Mouse (Mus musculus) embryonic facial prominence, embryonic 15.5 days (tissue): ENCODE measurements around the gene Yap1. TPM values are rescaled to one million over a fixed set of nuclear protein-coding genes. Genes with fewer than 3 reads are reported as not detected.

Experiments used
- ATAC-seq: fragments of 200-750 bp; cut with Nextera tagmentation; 2 replicates; pipeline ENCODE4 v1.8.0; 2017; ENCODE audit warnings: low read depth, moderate TSS enrichment; ENCODE audit not compliant: insufficient number of reproducible peaks, low FRiP score, low TSS enrichment
- H3K27ac ChIP-seq: fragments of 300-500 bp; sonication (generic); replicated peaks from 2 replicates; pipeline ENCODE4 v1.5.1; 2015; ENCODE audit warnings: mild to moderate bottlenecking, inconsistent platforms
- H3K27me3 ChIP-seq: fragments of 300-500 bp; sonication (generic); 2 replicates; pipeline ENCODE4 v1.6.1; 2015; ENCODE audit warnings: inconsistent platforms
- H3K36me3 ChIP-seq: fragments of 300-500 bp; sonication (generic); 2 replicates; pipeline ENCODE4 v1.6.1; 2015; ENCODE audit warnings: mild to moderate bottlenecking, inconsistent platforms
- H3K4me1 ChIP-seq: fragments of 300-500 bp; sonication (generic); 2 replicates; pipeline ENCODE4 v1.6.1; 2015; ENCODE audit warnings: inconsistent platforms
- H3K4me2 ChIP-seq: fragments of 300-500 bp; sonication (generic); replicated peaks from 2 replicates; pipeline ENCODE4 v1.6.1; 2015; ENCODE audit warnings: mild to moderate bottlenecking, inconsistent platforms
- H3K4me3 ChIP-seq: fragments of 300-500 bp; sonication (generic); replicated peaks from 2 replicates; pipeline ENCODE4 v1.5.1; 2015; ENCODE audit warnings: mild to moderate bottlenecking, inconsistent platforms
- H3K9ac ChIP-seq: fragments of 300-500 bp; sonication (generic); 2 replicates; pipeline ENCODE4 v1.6.1; 2015; ENCODE audit warnings: inconsistent platforms
- H3K9me3 ChIP-seq: fragments of 300-500 bp; sonication (generic); replicated peaks from 2 replicates; pipeline ENCODE4 v1.6.1; 2016; ENCODE audit warnings: inconsistent platforms
- WGBS: fragments of 180-500 bp; shearing (Covaris S2); methylation state at CpG from one replicate; pipeline ENCODE4 v1.1.7; 2015; 5-methylcytosine and 5-hydroxymethylcytosine counted together
- polyA plus RNA-seq: library from polyadenylated mRNA; unstranded; fragments of >200 nt; fragmentation: Nextera tagmentation; extraction: Ambion mirVana; gene quantifications from 2 replicates; pipeline ENCODE4 v1.2.1, GENCODE M21; 2015

Gene Yap1
- polyA plus RNA-seq, 1 experiment from 2014 or later = 49.0 TPM

GRCm38 (mm10) chr9:7971993-7972392, 32.4 kb downstream of the Yap1 start:
- no peak overlapping the region for H3K9ac ChIP-seq
- no peak overlapping the region for H3K27ac ChIP-seq
- no peaks in the 10 kb centered on the region for H3K9me3 ChIP-seq
- no peak overlapping the region for H3K4me2 ChIP-seq
- no peak for ATAC-seq
- 0 out of 2 replicates have a peak, but pooled peaks cover 8% of the 10 kb centered on the region for H3K4me1 ChIP-seq
- H3K4me3 ChIP-seq = no peak overlapping the region
- H3K27me3 ChIP-seq = no peaks in the 10 kb centered on the region
- peaks cover 20% of the 10 kb centered on the region for H3K36me3 ChIP-seq
- 75% methylated on average over 2 of the region's 2 CpGs for WGBS

GRCm38 (mm10) chr9:7967980-7968379, 36.4 kb downstream of the Yap1 start:
- H3K27ac ChIP-seq = no peak overlapping the region
- H3K9ac ChIP-seq = no peak overlapping the region
- H3K4me1 ChIP-seq = peaks cover 22% of the 10 kb centered on the region
- H3K9me3 ChIP-seq = no peaks in the 10 kb centered on the region
- no peaks in the 10 kb centered on the region for H3K27me3 ChIP-seq
- H3K4me3 ChIP-seq = no peak overlapping the region
- 89% methylated on average over 1 of the region's 1 CpGs for WGBS
- peaks cover 20% of the 10 kb centered on the region; the same call in 1 of the 2 replicates for H3K36me3 ChIP-seq
- H3K4me2 ChIP-seq = no peak overlapping the region
- ATAC-seq = no peak

- H3K27ac ChIP-seq = no peak overlapping the region
- H3K4me1 ChIP-seq = peaks cover 45% of the 10 kb centered on the region
- no peak overlapping the region for H3K4me3 ChIP-seq
- H3K9me3 ChIP-seq = no peaks in the 10 kb centered on the region
- 59% methylated on average over 3 of the region's 3 CpGs for WGBS
- H3K9ac ChIP-seq = no peak overlapping the region
- H3K4me2 ChIP-seq = no peak overlapping the region
- no peaks in the 10 kb centered on the region for H3K27me3 ChIP-seq
- ATAC-seq = no peak
- peaks cover 15% of the 10 kb centered on the region; the same call in 1 of the 2 replicates for H3K36me3 ChIP-seq
Measured at GRCm38 (mm10) chr9:7965590-7965989, 38.8 kb downstream of the Yap1 start.

- Histone ChIP-seq H3K27me3 (no peaks in the 10 kb centered on the region), H3K9ac (no peak overlapping the region), H3K4me1 (peaks cover 53% of the 10 kb centered on the region), H3K27ac (no peak overlapping the region), H3K4me2 (no peak overlapping the region), H3K9me3 (no peaks in the 10 kb centered on the region), H3K4me3 (no peak overlapping the region), H3K36me3 (peaks cover 15% of the 10 kb centered on the region; the same call in 1 of the 2 replicates)
- WGBS = 77% methylated on average over 2 of the region's 2 CpGs
- no peak for ATAC-seq
Measured at GRCm38 (mm10) chr9:7963867-7964266, 40.5 kb downstream of the Yap1 start.

GRCm38 (mm10) chr9:7962915-7963314, 41.5 kb downstream of the Yap1 start:
- no peak overlapping the region for H3K9ac ChIP-seq
- peak overlapping the region; percentile 92 for H3K27ac ChIP-seq
- H3K9me3 ChIP-seq = no peaks in the 10 kb centered on the region
- no peak overlapping the region for H3K4me3 ChIP-seq
- H3K27me3 ChIP-seq = no peaks in the 10 kb centered on the region
- no peak overlapping the region for H3K4me2 ChIP-seq
- peaks cover 15% of the 10 kb centered on the region; the same call in 1 of the 2 replicates for H3K36me3 ChIP-seq
- WGBS = 67% methylated on average over 7 of the region's 7 CpGs
- ATAC-seq = no peak
- peaks cover 55% of the 10 kb centered on the region for H3K4me1 ChIP-seq

- 17% methylated on average over 21 of the region's 21 CpGs for WGBS
- no peaks in the 10 kb centered on the region for H3K9me3 ChIP-seq
- H3K4me1 ChIP-seq = peaks cover 61% of the 10 kb centered on the region
- H3K4me2 ChIP-seq = peak overlapping the region; percentile 26
- H3K9ac ChIP-seq = no peak overlapping the region
- H3K36me3 ChIP-seq = peaks cover 13% of the 10 kb centered on the region
- ATAC-seq = no peak
- no peaks in the 10 kb centered on the region for H3K27me3 ChIP-seq
- peak overlapping the region; percentile 92 for H3K27ac ChIP-seq
- H3K4me3 ChIP-seq = no peak overlapping the region
Measured at GRCm38 (mm10) chr9:7961366-7962160, 42.8 kb downstream of the Yap1 start.

GRCm38 (mm10) chr9:7960382-7960781, 44.0 kb downstream of the Yap1 start:
- ATAC-seq = peak; percentile 89
- Histone ChIP-seq H3K4me2 (0 out of 2 replicates have a peak overlapping the region, but pooled peaks have one; percentile 26), H3K9me3 (no peaks in the 10 kb centered on the region), H3K9ac (no peak overlapping the region), H3K4me3 (no peak overlapping the region), H3K36me3 (peaks cover 11% of the 10 kb centered on the region), H3K27ac (peak overlapping the region; percentile 92), H3K4me1 (peaks cover 55% of the 10 kb centered on the region), H3K27me3 (no peaks in the 10 kb centered on the region)
- WGBS = 20% methylated on average over 9 of the region's 9 CpGs

- no peak overlapping the region for H3K4me2 ChIP-seq
- H3K9me3 ChIP-seq = no peaks in the 10 kb centered on the region
- no peaks in the 10 kb centered on the region for H3K27me3 ChIP-seq
- 65% methylated on average over 2 of the region's 2 CpGs for WGBS
- ATAC-seq = no peak
- no peak overlapping the region for H3K9ac ChIP-seq
- H3K27ac ChIP-seq = peak overlapping the region; percentile 92; the same call in 1 of the 2 replicates
- H3K36me3 ChIP-seq = peaks cover 15% of the 10 kb centered on the region
- H3K4me1 ChIP-seq = peaks cover 50% of the 10 kb centered on the region
- no peak overlapping the region for H3K4me3 ChIP-seq
Measured at GRCm38 (mm10) chr9:7959301-7959700, 45.1 kb downstream of the Yap1 start.

- ATAC-seq = no peak
- peaks cover 48% of the 10 kb centered on the region for H3K4me1 ChIP-seq
- no peaks in the 10 kb centered on the region for H3K9me3 ChIP-seq
- no peaks in the 10 kb centered on the region for H3K27me3 ChIP-seq
- WGBS = 50% methylated on average over 6 of the region's 7 CpGs
- H3K4me3 ChIP-seq = no peak overlapping the region
- no peak overlapping the region for H3K27ac ChIP-seq
- H3K4me2 ChIP-seq = no peak overlapping the region
- peaks cover 19% of the 10 kb centered on the region for H3K36me3 ChIP-seq
- H3K9ac ChIP-seq = no peak overlapping the region
Measured at GRCm38 (mm10) chr9:7958025-7958593, 46.3 kb downstream of the Yap1 start.

- Histone ChIP-seq H3K36me3 (peaks cover 26% of the 10 kb centered on the region), H3K27me3 (no peaks in the 10 kb centered on the region), H3K4me2 (no peak overlapping the region), H3K27ac (no peak overlapping the region), H3K4me3 (no peak overlapping the region), H3K9ac (no peak overlapping the region), H3K4me1 (peaks cover 41% of the 10 kb centered on the region), H3K9me3 (no peaks in the 10 kb centered on the region)
- ATAC-seq = no peak
- whole genome bisulfite sequencing = 83% methylated on average over 2 of the region's 2 CpGs
Measured at GRCm38 (mm10) chr9:7957407-7957806, 47.0 kb downstream of the Yap1 start.

- ATAC-seq = no peak
- WGBS = 75% methylated on average over 8 of the region's 8 CpGs
- Histone ChIP-seq H3K9ac (no peak overlapping the region), H3K9me3 (no peaks in the 10 kb centered on the region), H3K4me1 (peaks cover 31% of the 10 kb centered on the region), H3K36me3 (peaks cover 30% of the 10 kb centered on the region), H3K27ac (no peak overlapping the region), H3K27me3 (no peaks in the 10 kb centered on the region), H3K4me3 (no peak overlapping the region), H3K4me2 (no peak overlapping the region)
Measured at GRCm38 (mm10) chr9:7956400-7956799, 48.0 kb downstream of the Yap1 start.
